Comparison of ENCODE assay signal across 24 mouse cellular contexts in the genomic region with DNA sequence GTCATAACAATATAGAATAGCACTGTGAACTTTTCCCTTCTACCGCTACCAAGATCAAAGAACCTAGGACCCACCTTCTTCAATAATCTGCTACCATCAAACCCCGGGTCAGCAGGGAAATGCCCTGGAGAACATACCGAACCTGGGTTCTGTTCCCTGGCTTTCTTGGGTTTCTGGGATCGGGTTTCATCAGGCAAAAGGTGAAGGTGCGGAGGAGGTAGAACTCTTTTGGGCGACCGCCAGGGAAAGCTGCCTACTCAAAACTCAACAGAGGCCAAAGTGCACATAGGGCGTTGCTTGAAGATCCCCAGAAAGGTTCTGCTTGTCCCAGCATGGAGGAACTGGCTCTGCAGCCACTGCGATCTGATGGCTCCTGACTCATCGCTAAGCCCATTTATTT.
DNase-seq lines count a peak whose midpoint lies in the region; TF ChIP-seq lines count a peak whose summit lies in the region.
"Had no signal": no experiment of that assay in that cellular context is flagged by ENCODE, and none has a peak within 500 bp of the region (broad histone marks: within the 10 kb centered on the region; RNA-seq: fewer than 3 reads in every experiment).

No protein-coding gene starts in this region.

- DNase-seq in kidney, adult 2 months = peak; percentile 94
- DNase-seq in kidney, postnatal 4 days = no peak
- peak; percentile 12 for DNase-seq in urinary bladder, postnatal 14 days (ENCODE audit: low spot score)
- DNase-seq in urinary bladder, postnatal 25 days (ENCODE audit: low spot score) = no peak
- DNase-seq in kidney, postnatal 14 days = peak; percentile 64
- DNase-seq in right cerebral cortex, adult 2 months (ENCODE audit: low spot score in 2 of 2) = no peak
- no peak for DNase-seq in spleen, adult 18-20 months
- DNase-seq: adrenal gland, postnatal 36 days; cerebellum, adult 9-10 months; heart, adult 2 months; heart, postnatal 14 days; liver, embryonic 13.5 days; lung, embryonic 14.5 days; lung, postnatal 36 days; right cerebral cortex, postnatal 4 days; thymus, adult 2 months; thymus, postnatal 4 days had no signal

- no peak overlapping the region for H3K4me3 ChIP-seq in kidney, adult 2 months (ENCODE audit: insufficient read depth, low read depth, low read length)
- H3K4me3 ChIP-seq: embryonic facial prominence, embryonic 15.5 days; forebrain, embryonic 15.5 days; heart, adult 2 months; heart, embryonic 13.5 days; hindbrain, embryonic 12.5 days; liver, embryonic 13.5 days; megakaryocyte, embryonic 14.5 days; midbrain, embryonic 15.5 days; neural tube, embryonic 13.5 days had no signal

- TF ChIP-seq CTCF in kidney, adult 2 months (conservative IDR thresholded peaks at IDR 0.05; ENCODE audit: insufficient read depth, insufficient read length, low read depth, low read length) = no peak

- no peak for TF ChIP-seq POLR2A in kidney, adult 2 months (IDR thresholded peaks at IDR 0.05; ENCODE audit: low read depth, low read length)

- WGBS in kidney, adult 2 months = 57% methylated on average over 10 of the region's 10 CpGs

- no peaks in the 10 kb centered on the region for H3K36me3 ChIP-seq in kidney, adult 2 months (ENCODE audit: control insufficient read depth, insufficient read depth, low read length)
- H3K36me3 ChIP-seq: embryonic facial prominence, embryonic 15.5 days; forebrain, embryonic 15.5 days; heart, embryonic 13.5 days; hindbrain, embryonic 12.5 days; liver, embryonic 13.5 days; midbrain, embryonic 15.5 days; neural tube, embryonic 13.5 days had no signal

- no peak overlapping the region for H3K27ac ChIP-seq in kidney, adult 2 months (ENCODE audit: insufficient read depth, low read depth, low read length)
- H3K27ac ChIP-seq: embryonic facial prominence, embryonic 15.5 days; forebrain, embryonic 15.5 days; heart, adult 2 months; heart, embryonic 13.5 days; hindbrain, embryonic 12.5 days; liver, embryonic 13.5 days; midbrain, embryonic 15.5 days; neural tube, embryonic 13.5 days had no signal

- H3K4me1 ChIP-seq in kidney, adult 2 months (ENCODE audit: control insufficient read depth, insufficient read depth, low read length) = no peaks in the 10 kb centered on the region; the same call in 1 of the 2 replicates
- H3K4me1 ChIP-seq: embryonic facial prominence, embryonic 15.5 days; forebrain, embryonic 15.5 days; hindbrain, embryonic 12.5 days; liver, embryonic 13.5 days; midbrain, embryonic 15.5 days; neural tube, embryonic 13.5 days had no signal

- no peaks in the 10 kb centered on the region for H3K27me3 ChIP-seq in kidney, adult 2 months (replicated peaks; ENCODE audit: control insufficient read depth, insufficient read depth, low read length)
- H3K27me3 ChIP-seq: embryonic facial prominence, embryonic 15.5 days; forebrain, embryonic 15.5 days; heart, embryonic 13.5 days; hindbrain, embryonic 12.5 days; liver, embryonic 13.5 days; megakaryocyte, embryonic 14.5 days; midbrain, embryonic 15.5 days; neural tube, embryonic 13.5 days had no signal

Comparison
In these comparisons a context has a peak if more than half of its experiments do, and no peak if none do; other contexts are left out.
1. DNase-seq: peak in kidney, adult 2 months (single experiment), urinary bladder, postnatal 14 days (single experiment) and kidney, postnatal 14 days (single experiment); none in kidney, postnatal 4 days (0 of 2), urinary bladder, postnatal 25 days (single experiment), right cerebral cortex, adult 2 months (0 of 2) and spleen, adult 18-20 months (0 of 2).